Comparison of ENCODE assay signal across 8 mouse cellular contexts in the genomic region with DNA sequence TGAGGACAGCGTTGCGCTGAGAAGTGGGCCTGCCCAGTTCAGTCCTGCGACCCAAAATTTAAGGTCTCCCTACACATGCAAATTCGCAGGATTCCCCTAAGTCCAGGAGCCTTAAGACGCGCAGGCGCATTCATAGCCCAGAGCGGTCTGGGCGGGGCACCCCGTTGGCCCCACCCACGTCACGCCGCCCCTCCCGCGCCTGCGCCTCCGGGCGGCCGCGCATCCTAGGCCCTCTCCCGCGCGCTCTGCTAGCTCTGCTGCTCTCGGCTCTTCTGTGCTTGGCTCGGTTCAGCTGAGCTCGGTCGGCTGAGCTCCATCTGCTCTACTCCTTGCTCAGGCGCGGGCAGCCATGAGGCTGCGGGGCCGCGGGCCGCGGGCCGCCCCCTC. TPM values are rescaled to one million over a fixed set of nuclear protein-coding genes. Genes with fewer than 3 reads are reported as not detected.
DNase-seq lines count a peak whose midpoint lies in the region; ATAC-seq and TF ChIP-seq lines count a peak whose summit lies in the region.

A gene (plus strand): TSS at position 164 of the 387 bp plus-strand sequence.

- no peak for TF ChIP-seq EP300 in lung, postnatal 0 days (IDR thresholded peaks at IDR 0.05)

- no peak for TF ChIP-seq CTCF in Patski (IDR thresholded peaks at IDR 0.05)
- no peak for TF ChIP-seq CTCF in lung, postnatal 0 days (IDR thresholded peaks at IDR 0.05)

- peak within 1 kb of the TSS; percentile 95 for H3K9ac ChIP-seq in hindbrain, embryonic 11.5 days (ENCODE audit: low read depth, low read length)
- peak within 1 kb of the TSS; percentile 69 for H3K9ac ChIP-seq in lung, postnatal 0 days (replicated peaks; ENCODE audit: low read depth)

- POLR2A ChIA-PET in Patski (lab: Charles Lee) = interaction anchor here (0.8 to 2.0 kb wide), 2 partner anchors 24 to 36 kb away, joined by 7 to 8 read pairs; no protein-coding TSS in a partner anchor

- H3K27ac ChIP-seq in hindbrain, embryonic 11.5 days (ENCODE audit: low read depth, low read length) = peak within 1 kb of the TSS; percentile 96
- peak within 1 kb of the TSS; percentile 89 for H3K27ac ChIP-seq in lung, postnatal 0 days (ENCODE audit: low read length)

- no peak for DNase-seq in Patski (ENCODE audit: low read depth, low spot score)
- peak; percentile 95 to 97 for DNase-seq in cerebellum, postnatal 10 days
- peak; percentile 81 to 86 for DNase-seq in frontal cortex, postnatal 10 days (ENCODE audit: low spot score in 2 of 2)
- peak; percentile 96 for DNase-seq in hindbrain, embryonic 11.5 days (ENCODE audit: low spot score)
- DNase-seq in layer of hippocampus, postnatal 10 days (ENCODE audit: low spot score in 2 of 2) = peak; percentile 85 to 93
- peak; percentile 96 for DNase-seq in lung, postnatal 0 days (ENCODE audit: low spot score)
- peak; percentile 58 for DNase-seq in ovary, postnatal 10 days (ENCODE audit: low spot score)
- DNase-seq in thymus, postnatal 0 days (ENCODE audit: low spot score) = peak; percentile 88

- no peaks in the 10 kb centered on the region for H3K36me3 ChIP-seq in hindbrain, embryonic 11.5 days (ENCODE audit: control insufficient read depth, insufficient read depth, low read length)
- no peaks in the 10 kb centered on the region for H3K36me3 ChIP-seq in lung, postnatal 0 days (ENCODE audit: insufficient read depth, low read length)

- no peaks in the 10 kb centered on the region for H3K27me3 ChIP-seq in Patski
- H3K27me3 ChIP-seq in hindbrain, embryonic 11.5 days (ENCODE audit: control insufficient read depth, insufficient read depth, low read length) = no peaks in the 10 kb centered on the region
- no peaks in the 10 kb centered on the region for H3K27me3 ChIP-seq in lung, postnatal 0 days (replicated peaks; ENCODE audit: insufficient read depth, low read length)

- ATAC-seq in Patski = peak; percentile 91
- peak; percentile 97 for ATAC-seq in hindbrain, embryonic 11.5 days (ENCODE audit: low FRiP score)
- ATAC-seq in lung, postnatal 0 days = peak; percentile 96

- CTCF ChIA-PET in Patski (lab: Charles Lee) = interaction anchor here (1.0 to 2.7 kb wide), 6 partner anchors 12 to 41 kb away, joined by 3 to 10 read pairs (median 6); no protein-coding TSS in a partner anchor

- H3K4me1 ChIP-seq in hindbrain, embryonic 11.5 days (replicated peaks; ENCODE audit: control insufficient read depth, insufficient read depth, low read length) = peaks cover 9% of the 10 kb centered on the region
- H3K4me1 ChIP-seq in lung, postnatal 0 days (ENCODE audit: insufficient read depth, low read depth, low read length) = peaks cover 15% of the 10 kb centered on the region; the same call in 1 of the 2 replicates

- H3K9me3 ChIP-seq in hindbrain, embryonic 11.5 days (ENCODE audit: control insufficient read depth, low read length) = no peaks in the 10 kb centered on the region
- H3K9me3 ChIP-seq in lung, postnatal 0 days (ENCODE audit: low read length) = no peaks in the 10 kb centered on the region

- peak within 1 kb of the TSS; percentile 88 for H3K4me3 ChIP-seq in hindbrain, embryonic 11.5 days (ENCODE audit: low read depth, low read length)
- H3K4me3 ChIP-seq in lung, postnatal 0 days (ENCODE audit: low read depth, low read length) = peak within 1 kb of the TSS; percentile 93

- H3K4me2 ChIP-seq in hindbrain, embryonic 11.5 days (replicated peaks; ENCODE audit: low read depth, low read length) = peak within 1 kb of the TSS; percentile 92
- H3K4me2 ChIP-seq in lung, postnatal 0 days (replicated peaks; ENCODE audit: low read depth, low read length) = peak within 1 kb of the TSS; percentile 86

- in situ Hi-C loops in Patski (cut with MboI; ENCODE audit: low pct_unique_long_range_greater_than_20kb) = loop anchor here (5.0 kb wide), 1 partner anchor 40 kb away; no protein-coding TSS in a partner anchor

- WGBS in hindbrain, embryonic 11.5 days = under 1% methylated on average over 24 of the region's 35 CpGs
- 3% methylated on average over 24 of the region's 35 CpGs for WGBS in lung, postnatal 0 days

RNA-seq across cellular contexts. Expression of the gene that starts here (rescaled TPM):
- polyA plus RNA-seq in Patski (2021) = 73.9 TPM
- polyA plus RNA-seq in hindbrain, embryonic 11.5 days (2014; fragmentation: Nextera tagmentation; extraction: Ambion mirVana) = 51.2 and 51.5 TPM in 2 replicates
- total RNA-seq in layer of hippocampus, postnatal 10 days (2021) = 10 to 100 TPM; 75.5 to 77.8 TPM
- 368 and 414 TPM in 2 replicates for polyA plus RNA-seq in lung, postnatal 0 days (2015; fragmentation: Nextera tagmentation; extraction: Ambion mirVana)
- 15.7 and 18.0 TPM in 2 replicates for polyA plus RNA-seq in thymus, postnatal 0 days (2015; fragmentation: Nextera tagmentation; extraction: Ambion mirVana)
